Mouse (Mus musculus) midbrain, embryonic 16.5 days (tissue): ENCODE measurements at regions not wholly inside any gene's neighbourhood (a gene's known extent, or its start where the extent isn't known, plus 50 kb on each side); places are given as distances from the start of the nearest gene placed in this dataset.

Source experiments
- ATAC-seq: fragments of 200-750 bp; cut with Nextera tagmentation; 2 replicates; pipeline ENCODE4 v1.8.0; 2017; ENCODE audit warnings: moderate TSS enrichment
- H3K27ac ChIP-seq: fragments of 300-500 bp; sonication (generic); 2 replicates; pipeline ENCODE4 v1.5.1; 2014; ENCODE audit warnings: mild to moderate bottlenecking, low read length, mixed read lengths
- H3K27me3 ChIP-seq: fragments of 300-500 bp; sonication (generic); 2 replicates; pipeline ENCODE4 v1.6.1; 2014; ENCODE audit warnings: low read depth, low read length, mixed read lengths; ENCODE audit not compliant: control insufficient read depth, insufficient read depth
- H3K36me3 ChIP-seq: fragments of 300-500 bp; sonication (generic); 2 replicates; pipeline ENCODE4 v1.6.1; 2014; ENCODE audit warnings: mild to moderate bottlenecking, low read length, moderate library complexity, mixed read lengths; ENCODE audit not compliant: control insufficient read depth, insufficient read depth
- H3K4me1 ChIP-seq: fragments of 300-500 bp; sonication (generic); 2 replicates; pipeline ENCODE4 v1.6.1; 2014; ENCODE audit warnings: mild to moderate bottlenecking, low read length, mixed read lengths; ENCODE audit not compliant: control insufficient read depth, insufficient read depth
- H3K4me2 ChIP-seq: fragments of 300-500 bp; sonication (generic); 2 replicates; pipeline ENCODE4 v1.6.1; 2014; ENCODE audit warnings: mild to moderate bottlenecking, low read length, mixed read lengths
- H3K4me3 ChIP-seq: fragments of 300-500 bp; sonication (generic); 2 replicates; pipeline ENCODE4 v1.5.1; 2014; ENCODE audit warnings: low read depth, mild to moderate bottlenecking, low read length, moderate library complexity, mixed read lengths
- H3K9ac ChIP-seq: fragments of 300-500 bp; sonication (generic); 2 replicates; pipeline ENCODE4 v1.6.1; 2014; ENCODE audit warnings: low read depth, low read length, mixed read lengths
- H3K9me3 ChIP-seq: fragments of 300-500 bp; sonication (generic); replicated peaks from 2 replicates; pipeline ENCODE4 v1.6.1; 2014; ENCODE audit warnings: mild to moderate bottlenecking, low read length, mixed read lengths; ENCODE audit not compliant: control insufficient read depth, poor library complexity, severe bottlenecking
- WGBS: fragments of 180-500 bp; shearing (Covaris S2); extraction: QIAGEN DNeasy Blood & Tissue Kit; methylation state at CpG from one replicate; pipeline ENCODE4 v1.1.7; 2014; 5-methylcytosine and 5-hydroxymethylcytosine counted together

- Histone ChIP-seq H3K9ac (no peak overlapping the region), H3K27ac (peak overlapping the region; percentile 51), H3K36me3 (no peaks in the 10 kb centered on the region), H3K4me3 (no peak overlapping the region), H3K4me1 (peaks cover 7% of the 10 kb centered on the region), H3K4me2 (no peak overlapping the region), H3K27me3 (no peaks in the 10 kb centered on the region), H3K9me3 (no peaks in the 10 kb centered on the region)
- 35% methylated on average over 7 of the region's 7 CpGs for WGBS
- peak; percentile 70 for ATAC-seq
These were observed 932.1 kb downstream of the Synb start for GRCm38 (mm10) chr14:68361998-68362397.

GRCm38 (mm10) chr14:68361481-68361880 is 932.6 kb downstream of the Synb start:
- no peak overlapping the region for H3K4me2 ChIP-seq
- WGBS = 20% methylated on average over 6 of the region's 6 CpGs
- H3K4me1 ChIP-seq = peaks cover 7% of the 10 kb centered on the region
- H3K9ac ChIP-seq = no peak overlapping the region
- H3K4me3 ChIP-seq = no peak overlapping the region
- no peaks in the 10 kb centered on the region for H3K27me3 ChIP-seq
- no peaks in the 10 kb centered on the region for H3K9me3 ChIP-seq
- H3K27ac ChIP-seq = peak overlapping the region; percentile 43; the same call in 1 of the 2 replicates
- H3K36me3 ChIP-seq = no peaks in the 10 kb centered on the region
- peak; percentile 71 for ATAC-seq

- no peaks in the 10 kb centered on the region; the same call in 1 of the 2 replicates for H3K4me1 ChIP-seq
- H3K36me3 ChIP-seq = no peaks in the 10 kb centered on the region
- H3K9ac ChIP-seq = no peak overlapping the region
- H3K4me2 ChIP-seq = no peak overlapping the region
- no peak overlapping the region for H3K4me3 ChIP-seq
- H3K27me3 ChIP-seq = no peaks in the 10 kb centered on the region
- 78% methylated on average over 7 of the region's 7 CpGs for WGBS
- H3K9me3 ChIP-seq = no peaks in the 10 kb centered on the region
- no peak overlapping the region for H3K27ac ChIP-seq
- ATAC-seq = no peak
These were observed 937.7 kb downstream of the Synb start for GRCm38 (mm10) chr14:68356396-68356795.

GRCm38 (mm10) chr14:68355462-68355905 is 938.6 kb downstream of the Synb start:
- peak; percentile 54; the same call in 1 of the 2 replicates for ATAC-seq
- no peak overlapping the region for H3K4me3 ChIP-seq
- no peak overlapping the region for H3K4me2 ChIP-seq
- no peaks in the 10 kb centered on the region for H3K4me1 ChIP-seq
- no peak overlapping the region for H3K9ac ChIP-seq
- H3K9me3 ChIP-seq = no peaks in the 10 kb centered on the region
- WGBS = 46% methylated on average over 8 of the region's 8 CpGs
- no peak overlapping the region for H3K27ac ChIP-seq
- H3K36me3 ChIP-seq = no peaks in the 10 kb centered on the region
- no peaks in the 10 kb centered on the region for H3K27me3 ChIP-seq

- no peak overlapping the region for H3K27ac ChIP-seq
- no peaks in the 10 kb centered on the region for H3K36me3 ChIP-seq
- ATAC-seq = no peak
- H3K27me3 ChIP-seq = no peaks in the 10 kb centered on the region
- 87% methylated on average over 4 of the region's 4 CpGs for WGBS
- H3K4me1 ChIP-seq = peaks cover 2% of the 10 kb centered on the region; the same call in 1 of the 2 replicates
- no peak overlapping the region for H3K9ac ChIP-seq
- no peak overlapping the region for H3K4me2 ChIP-seq
- H3K9me3 ChIP-seq = no peaks in the 10 kb centered on the region
- H3K4me3 ChIP-seq = no peak overlapping the region
These were observed 948.6 kb downstream of the Synb start for GRCm38 (mm10) chr14:68345527-68345926.

GRCm38 (mm10) chr14:68344715-68345114 is 949.4 kb downstream of the Synb start:
- Histone ChIP-seq H3K9me3 (no peaks in the 10 kb centered on the region), H3K4me2 (no peak overlapping the region), H3K27ac (no peak overlapping the region), H3K27me3 (no peaks in the 10 kb centered on the region), H3K36me3 (no peaks in the 10 kb centered on the region), H3K4me3 (no peak overlapping the region), H3K9ac (no peak overlapping the region), H3K4me1 (peaks cover 2% of the 10 kb centered on the region; the same call in 1 of the 2 replicates)
- WGBS = 43% methylated on average over 3 of the region's 3 CpGs
- no peak for ATAC-seq

- Histone ChIP-seq H3K9ac (no peak overlapping the region), H3K27me3 (no peaks in the 10 kb centered on the region), H3K36me3 (no peaks in the 10 kb centered on the region), H3K4me2 (no peak overlapping the region), H3K4me1 (peaks cover 4% of the 10 kb centered on the region; the same call in 1 of the 2 replicates), H3K9me3 (no peaks in the 10 kb centered on the region), H3K4me3 (no peak overlapping the region), H3K27ac (no peak overlapping the region)
- no peak for ATAC-seq
- 57% methylated on average over 5 of the region's 5 CpGs for WGBS
These were observed 955.7 kb downstream of the Synb start for GRCm38 (mm10) chr14:68338440-68338839.

- H3K27ac ChIP-seq = no peak overlapping the region
- no peak for ATAC-seq
- WGBS = 93% methylated on average over 1 of the region's 1 CpGs
- no peak overlapping the region for H3K4me3 ChIP-seq
- H3K9ac ChIP-seq = no peak overlapping the region
- H3K4me1 ChIP-seq = no peaks in the 10 kb centered on the region
- no peaks in the 10 kb centered on the region for H3K27me3 ChIP-seq
- H3K4me2 ChIP-seq = no peak overlapping the region
- H3K9me3 ChIP-seq = no peaks in the 10 kb centered on the region
- H3K36me3 ChIP-seq = no peaks in the 10 kb centered on the region
These were observed 969.0 kb downstream of the Synb start for GRCm38 (mm10) chr14:68325061-68325460.

GRCm38 (mm10) chr14:68323008-68323407 is 971.1 kb downstream of the Synb start:
- Histone ChIP-seq H3K36me3 (no peaks in the 10 kb centered on the region), H3K9me3 (no peaks in the 10 kb centered on the region), H3K4me2 (no peak overlapping the region), H3K4me3 (no peak overlapping the region), H3K9ac (no peak overlapping the region), H3K27ac (no peak overlapping the region), H3K27me3 (no peaks in the 10 kb centered on the region), H3K4me1 (no peaks in the 10 kb centered on the region)
- no peak for ATAC-seq
- WGBS = 55% methylated on average over 6 of the region's 6 CpGs
